Mouse (Mus musculus): ENCODE measurements around the gene Zfp512. TPM values are rescaled to one million over a fixed set of nuclear protein-coding genes. Genes with fewer than 3 reads are reported as not detected.
"Not testable (repeated sequence)": the region's sequence is repeated elsewhere in the genome, so short reads cannot be mapped to it uniquely, and the experiment has no call there.

Gene Zfp512
- polyA plus RNA-seq (2016; fragmentation: Nextera tagmentation; extraction: Ambion mirVana), result 73.0 and 74.4 TPM in 2 replicates

DNA sequence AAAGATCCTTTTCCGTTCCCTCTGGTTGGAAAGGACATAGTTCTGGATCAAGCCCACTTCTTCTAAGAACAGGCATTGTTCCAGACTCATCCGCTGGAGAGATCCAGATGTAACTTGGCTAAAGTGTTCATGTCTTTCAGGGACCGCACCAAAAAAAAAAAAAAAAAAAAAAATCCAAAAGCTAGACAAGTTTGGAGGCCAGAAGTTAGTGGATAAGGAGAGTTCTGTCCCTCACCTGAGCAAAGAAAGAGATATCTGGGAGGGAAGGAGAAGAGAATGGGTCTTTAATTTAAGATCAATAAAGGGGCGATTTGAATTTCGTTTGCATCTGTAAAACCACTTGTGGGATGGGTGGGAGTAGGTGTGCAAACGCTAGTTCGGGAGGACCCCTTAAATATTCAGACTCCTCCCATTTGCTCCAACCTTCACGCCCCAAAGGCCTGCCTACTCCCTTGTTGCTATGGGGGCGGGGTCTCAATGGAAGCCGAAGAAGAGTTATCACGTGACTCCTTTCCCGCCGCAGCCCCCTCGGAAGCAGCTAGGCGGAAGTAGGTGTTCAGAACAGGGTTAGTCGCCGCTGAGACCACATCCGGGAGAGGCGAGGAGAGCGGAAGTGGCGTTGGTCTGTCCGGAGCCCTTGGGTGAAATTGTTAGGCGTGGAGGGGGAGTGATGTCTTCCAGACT is at the start of gene Zfp512:
TSS of gene Zfp512 (plus strand) at position 554 of the 684 bp plus-strand sequence.
- H3K27ac ChIP-seq, result no peak within 1 kb of the TSS
- 7% methylated on average over 23 of the region's 23 CpGs for WGBS

DNA sequence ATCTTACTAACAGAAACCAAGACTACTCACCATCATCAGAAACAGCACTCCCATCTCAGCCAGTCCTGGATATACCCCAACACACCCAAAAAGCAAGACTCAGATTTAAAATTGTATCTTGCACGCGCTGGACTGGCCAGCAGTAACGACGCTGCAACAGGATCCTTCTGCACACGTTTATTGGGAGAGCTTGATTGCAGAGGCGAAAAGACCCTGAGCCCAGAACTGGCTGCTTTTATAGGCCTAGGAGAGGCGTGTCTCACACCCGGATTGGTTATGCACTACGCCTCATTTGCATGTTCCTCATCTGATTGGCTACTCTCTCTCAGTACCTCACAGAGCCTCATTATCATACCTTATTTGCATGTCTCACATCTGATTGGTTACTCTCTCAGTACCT is 17.5 kb upstream of the Zfp512 start:
- not testable (repeated sequence) for H3K4me1 ChIP-seq (replicated peaks); ATAC-seq (ENCODE audit: insufficient number of reproducible peaks, insufficient read depth, low FRiP score, low TSS enrichment, low read depth)
- WGBS, result 88% methylated on average over 9 of the region's 9 CpGs

More for the DNA sequence above, at the start of gene Zfp512:
- Histone ChIP-seq H3K36me3 (no peaks in the 10 kb centered on the region), H3K27me3 (no peaks in the 10 kb centered on the region), H3K4me2 (peak within 1 kb of the TSS; percentile 82), H3K4me3 (replicated peaks) (peak within 1 kb of the TSS; percentile 52), H3K4me1 (replicated peaks) (peaks cover 14% of the 10 kb centered on the region), H3K9ac (replicated peaks) (peak within 1 kb of the TSS; percentile 70), H3K9me3 (no peaks in the 10 kb centered on the region)
- peak; percentile 99 for ATAC-seq (ENCODE audit: insufficient number of reproducible peaks, insufficient read depth, low FRiP score, low TSS enrichment, low read depth)

DNA sequence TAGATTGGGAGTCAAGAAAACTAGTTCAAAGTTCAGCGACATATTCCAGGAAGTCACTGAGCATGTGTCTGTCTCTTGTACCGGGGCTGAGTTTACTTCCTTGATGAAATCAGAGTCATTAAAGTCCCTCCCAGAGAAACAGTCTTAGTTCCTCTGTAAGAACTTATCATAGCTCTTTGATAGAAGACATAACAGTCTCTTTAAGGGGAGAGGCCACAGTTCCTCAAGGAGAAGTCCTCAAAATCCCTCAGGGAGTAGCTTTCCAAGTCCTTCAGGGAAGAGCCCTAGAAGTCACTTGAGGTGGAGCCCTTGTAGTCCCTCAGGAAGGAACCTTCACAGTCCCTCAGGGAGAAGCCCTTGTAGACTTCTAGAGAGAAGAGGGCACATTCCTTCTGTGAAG is 895 bp upstream of the Zfp512 start:
- Histone ChIP-seq H3K9me3 (no peaks in the 10 kb centered on the region), H3K4me2 (no peak overlapping the region), H3K27me3 (no peaks in the 10 kb centered on the region), H3K36me3 (no peaks in the 10 kb centered on the region), H3K4me3 (replicated peaks) (no peak overlapping the region), H3K27ac (no peak overlapping the region), H3K9ac (replicated peaks) (no peak overlapping the region), H3K4me1 (replicated peaks) (peaks cover 14% of the 10 kb centered on the region)
- WGBS, result 87% methylated on average over 2 of the region's 2 CpGs
- ATAC-seq (ENCODE audit: insufficient number of reproducible peaks, insufficient read depth, low FRiP score, low TSS enrichment, low read depth), result no peak

More for the DNA sequence above, 17.5 kb upstream of the Zfp512 start:
- not testable (repeated sequence) for H3K4me3 ChIP-seq (replicated peaks); H3K27ac ChIP-seq; H3K27me3 ChIP-seq; H3K4me2 ChIP-seq; H3K36me3 ChIP-seq; H3K9ac ChIP-seq (replicated peaks); H3K9me3 ChIP-seq

DNA sequence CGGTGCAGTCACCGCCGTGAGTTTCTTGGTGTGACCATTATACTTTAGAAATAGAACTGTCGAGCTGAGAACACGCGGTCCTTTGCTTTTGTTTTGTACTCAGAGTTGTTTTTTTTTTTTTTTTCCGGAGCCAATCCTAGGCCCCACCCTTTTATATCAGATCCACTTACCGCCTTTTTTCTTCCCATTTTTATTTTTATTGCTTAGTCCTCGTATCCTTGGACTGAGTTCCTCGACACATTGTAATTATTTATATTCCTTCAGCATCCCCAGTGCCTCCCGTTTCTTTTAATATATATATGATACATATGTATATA is 289 bp downstream of the Zfp512 start:
- Histone ChIP-seq H3K27ac (no peak overlapping the region), H3K4me2 (peak overlapping the region; percentile 82), H3K36me3 (0 out of 2 replicates have a peak, but pooled peaks cover 2% of the 10 kb centered on the region), H3K27me3 (no peaks in the 10 kb centered on the region), H3K9me3 (no peaks in the 10 kb centered on the region), H3K4me3 (replicated peaks) (peak overlapping the region; percentile 52), H3K4me1 (replicated peaks) (peaks cover 14% of the 10 kb centered on the region), H3K9ac (replicated peaks) (peak overlapping the region; percentile 70)
- no peak for ATAC-seq (ENCODE audit: insufficient number of reproducible peaks, insufficient read depth, low FRiP score, low TSS enrichment, low read depth)
- WGBS, result 0% methylated on average over 11 of the region's 11 CpGs

DNA sequence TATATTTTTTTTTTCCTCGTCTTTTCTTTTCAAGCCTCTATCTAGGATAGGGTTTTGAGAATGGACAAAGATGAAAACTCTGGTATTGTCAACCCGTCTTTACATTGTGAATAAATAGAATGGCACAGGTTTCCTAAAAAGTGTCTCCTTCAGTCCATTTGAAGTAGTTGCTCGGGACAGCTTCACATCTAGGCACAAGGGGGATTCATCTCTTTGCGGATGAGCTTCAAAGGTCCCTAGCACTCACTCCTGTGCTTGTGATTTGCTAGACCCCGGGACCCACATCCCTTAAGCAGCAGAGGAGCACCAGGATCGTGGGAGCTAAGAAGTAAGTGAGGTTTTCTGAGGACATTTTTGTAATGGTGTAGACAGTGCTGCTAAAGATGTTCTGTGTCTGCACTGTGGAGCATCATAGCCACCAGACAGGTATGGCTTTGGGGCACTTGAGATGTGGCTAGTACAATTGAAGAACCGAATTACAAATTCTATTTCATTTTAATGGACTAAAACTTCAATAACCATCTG is 717 bp downstream of the Zfp512 start:
- ATAC-seq (ENCODE audit: insufficient number of reproducible peaks, insufficient read depth, low FRiP score, low TSS enrichment, low read depth), result no peak
- H3K27me3 ChIP-seq, result no peaks in the 10 kb centered on the region
- H3K9me3 ChIP-seq, result no peaks in the 10 kb centered on the region
- H3K9ac ChIP-seq (replicated peaks), result peak overlapping the region; percentile 70
- 0 out of 2 replicates have a peak, but pooled peaks cover 2% of the 10 kb centered on the region for H3K36me3 ChIP-seq
- peaks cover 14% of the 10 kb centered on the region for H3K4me1 ChIP-seq (replicated peaks)
- H3K4me2 ChIP-seq, result peak overlapping the region; percentile 82
- H3K4me3 ChIP-seq (replicated peaks), result peak overlapping the region; percentile 52
- WGBS, result 16% methylated on average over 7 of the region's 7 CpGs
- no peak overlapping the region for H3K27ac ChIP-seq

DNA sequence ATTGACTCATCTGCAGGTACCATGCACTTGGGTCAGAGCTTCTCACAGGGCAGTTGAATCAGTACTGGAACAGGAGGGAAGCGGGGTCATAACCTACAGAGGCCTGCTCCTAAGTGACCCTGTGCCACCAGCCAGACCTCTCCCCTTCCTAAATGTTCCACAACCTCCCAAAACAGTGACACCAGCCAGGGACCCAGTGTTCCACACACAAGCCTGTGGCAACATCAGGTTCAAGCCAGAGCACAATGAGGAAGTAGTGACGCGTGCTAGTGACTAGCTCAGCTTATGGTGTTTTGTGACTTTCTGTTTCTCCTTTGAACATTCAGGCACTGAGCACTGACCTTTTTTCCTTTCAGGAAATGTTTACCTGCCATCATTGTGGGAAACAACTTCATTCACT is 15.6 kb downstream of the Zfp512 start:
- Histone ChIP-seq H3K27me3 (no peaks in the 10 kb centered on the region), H3K4me3 (replicated peaks) (no peak overlapping the region), H3K27ac (no peak overlapping the region), H3K9me3 (no peaks in the 10 kb centered on the region), H3K36me3 (peaks cover 78% of the 10 kb centered on the region), H3K4me1 (replicated peaks) (no peaks in the 10 kb centered on the region), H3K4me2 (no peak overlapping the region), H3K9ac (replicated peaks) (no peak overlapping the region)
- 93% methylated on average over 3 of the region's 3 CpGs for WGBS
- ATAC-seq (ENCODE audit: insufficient number of reproducible peaks, insufficient read depth, low FRiP score, low TSS enrichment, low read depth), result no peak

DNA sequence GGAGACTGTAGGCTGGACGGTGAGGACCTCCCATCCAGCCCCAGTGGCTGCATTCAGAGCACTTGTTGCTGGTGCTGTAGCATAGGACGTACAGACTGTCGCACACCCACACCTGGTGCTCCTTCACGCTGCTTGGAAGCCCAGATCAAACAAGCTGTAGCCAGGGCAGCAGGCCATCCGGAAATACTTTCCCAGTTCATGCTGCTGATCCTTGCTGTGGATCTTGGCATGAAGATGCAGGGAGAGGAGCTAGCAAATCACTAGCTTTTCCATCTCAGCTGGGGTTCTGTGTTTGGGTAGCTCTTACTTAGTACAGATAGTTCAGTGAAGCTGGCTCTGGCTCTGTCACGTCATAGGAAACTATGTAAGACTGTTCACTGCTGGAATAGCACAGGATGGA is 17.5 kb downstream of the Zfp512 start:
- no peak overlapping the region for H3K9ac ChIP-seq (replicated peaks)
- no peaks in the 10 kb centered on the region for H3K27me3 ChIP-seq
- H3K4me1 ChIP-seq (replicated peaks), result no peaks in the 10 kb centered on the region
- no peak overlapping the region for H3K27ac ChIP-seq
- no peaks in the 10 kb centered on the region for H3K9me3 ChIP-seq
- H3K36me3 ChIP-seq, result peaks cover 95% of the 10 kb centered on the region
- no peak for ATAC-seq (ENCODE audit: insufficient number of reproducible peaks, insufficient read depth, low FRiP score, low TSS enrichment, low read depth)
- H3K4me3 ChIP-seq (replicated peaks), result no peak overlapping the region
- H3K4me2 ChIP-seq, result no peak overlapping the region
- WGBS, result 91% methylated on average over 6 of the region's 6 CpGs

DNA sequence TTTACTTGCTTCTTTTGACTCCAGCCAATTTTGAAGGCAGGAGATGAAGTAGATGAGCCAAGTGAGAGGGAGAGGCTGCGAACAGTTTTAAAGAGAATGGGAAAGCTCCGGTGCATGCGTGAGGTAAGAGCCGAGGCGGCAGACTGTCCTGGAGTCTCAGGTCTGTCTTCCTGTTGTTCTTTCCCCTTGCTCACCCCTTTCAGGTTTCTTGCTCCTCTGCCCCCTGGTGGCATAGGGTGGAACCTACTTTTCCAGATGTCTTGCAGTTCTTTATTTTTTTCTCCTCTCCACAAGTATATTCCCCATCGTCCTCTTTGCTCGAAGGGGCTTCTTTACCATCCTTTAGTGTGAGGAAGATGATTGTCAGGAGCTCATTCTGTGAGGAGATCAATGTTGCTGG is 18.1 kb downstream of the Zfp512 start:
- WGBS, result 76% methylated on average over 7 of the region's 7 CpGs
- no peaks in the 10 kb centered on the region for H3K4me1 ChIP-seq (replicated peaks)
- no peak overlapping the region for H3K4me3 ChIP-seq (replicated peaks)
- no peak overlapping the region for H3K9ac ChIP-seq (replicated peaks)
- no peaks in the 10 kb centered on the region for H3K27me3 ChIP-seq
- H3K36me3 ChIP-seq, result peaks cover 96% of the 10 kb centered on the region
- no peak for ATAC-seq (ENCODE audit: insufficient number of reproducible peaks, insufficient read depth, low FRiP score, low TSS enrichment, low read depth)
- no peak overlapping the region for H3K4me2 ChIP-seq
- no peak overlapping the region for H3K27ac ChIP-seq
- no peaks in the 10 kb centered on the region for H3K9me3 ChIP-seq

DNA sequence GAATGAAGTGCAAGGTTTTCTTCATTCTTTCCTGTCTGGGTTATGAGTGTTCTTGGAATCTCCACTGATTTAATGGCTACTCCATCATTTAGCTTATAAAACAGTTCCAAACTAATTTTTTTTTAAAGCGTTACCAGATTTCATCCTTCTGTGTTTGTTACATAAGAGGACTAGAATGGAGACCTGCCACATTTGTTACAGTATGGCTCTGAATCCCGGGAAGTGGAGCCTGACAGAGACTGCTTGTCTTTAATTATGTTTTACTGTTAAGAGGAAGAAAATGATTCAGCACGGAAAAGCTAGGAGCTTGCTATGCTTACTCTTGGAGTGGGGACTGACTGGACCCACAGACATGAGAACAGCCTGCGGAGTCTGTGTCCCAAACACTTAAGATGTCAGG is 28.3 kb downstream of the Zfp512 start:
- Histone ChIP-seq H3K9ac (replicated peaks) (no peak overlapping the region), H3K27ac (no peak overlapping the region), H3K36me3 (peaks cover 81% of the 10 kb centered on the region), H3K4me3 (replicated peaks) (no peak overlapping the region), H3K4me1 (replicated peaks) (no peaks in the 10 kb centered on the region), H3K27me3 (no peaks in the 10 kb centered on the region), H3K9me3 (no peaks in the 10 kb centered on the region), H3K4me2 (no peak overlapping the region)
- no peak for ATAC-seq (ENCODE audit: insufficient number of reproducible peaks, insufficient read depth, low FRiP score, low TSS enrichment, low read depth)
- WGBS, result 94% methylated on average over 4 of the region's 4 CpGs

DNA sequence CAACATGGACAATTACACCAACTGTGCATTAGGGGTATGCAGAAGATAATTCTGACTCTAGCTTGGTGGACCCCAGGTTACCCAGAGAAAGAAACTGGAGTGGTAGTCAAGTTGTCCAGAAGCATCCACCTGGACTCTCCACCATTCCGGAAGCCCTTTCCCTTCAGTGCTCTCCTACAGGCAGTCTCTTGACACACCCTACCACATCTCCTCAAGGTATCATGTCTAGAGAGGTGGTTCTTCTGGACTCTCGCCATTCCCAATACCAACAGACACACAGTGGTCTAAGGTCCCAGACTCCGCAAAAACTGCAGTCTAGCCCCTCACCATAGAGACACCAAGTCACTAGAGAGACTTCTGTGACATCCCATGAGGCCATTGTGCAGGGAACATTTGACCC is 33.2 kb downstream of the Zfp512 start, which contains the start of gene 4930548H24Rik:
TSS of gene 4930548H24Rik (plus strand) at position 301 of the 400 bp plus-strand sequence.
- H3K9ac ChIP-seq (replicated peaks), result no peak within 1 kb of the TSS
- H3K27me3 ChIP-seq, result no peaks in the 10 kb centered on the region
- no peak within 1 kb of the TSS for H3K27ac ChIP-seq
- H3K4me2 ChIP-seq, result no peak within 1 kb of the TSS
- peaks cover 33% of the 10 kb centered on the region for H3K36me3 ChIP-seq
- H3K4me1 ChIP-seq (replicated peaks), result no peaks in the 10 kb centered on the region
- no peak within 1 kb of the TSS for H3K4me3 ChIP-seq (replicated peaks)
- ATAC-seq (ENCODE audit: insufficient number of reproducible peaks, insufficient read depth, low FRiP score, low TSS enrichment, low read depth), result no peak
- H3K9me3 ChIP-seq, result no peaks in the 10 kb centered on the region
- WGBS, result 95% methylated on average over 3 of the region's 3 CpGs

DNA sequence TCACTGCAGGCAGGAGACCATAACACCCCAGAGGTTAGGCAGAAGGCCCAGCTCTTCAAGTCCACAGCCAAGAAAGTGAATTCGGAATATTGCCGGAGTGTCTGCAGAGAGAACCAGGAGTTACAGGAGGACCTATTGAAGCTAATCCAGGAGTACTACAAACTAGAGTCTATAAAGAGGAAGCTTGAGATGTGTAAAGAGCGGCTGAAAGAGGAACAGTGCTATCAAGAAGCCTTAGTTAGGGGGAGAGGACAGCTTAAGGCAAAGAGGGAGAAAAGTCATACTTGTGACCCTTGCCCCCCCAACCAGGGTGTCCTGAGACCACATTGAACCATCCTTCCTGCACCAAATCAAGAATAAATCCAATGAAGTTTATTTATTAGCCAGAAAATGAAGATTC is 35.7 kb downstream of the Zfp512 start:
- Histone ChIP-seq H3K4me2 (no peak overlapping the region), H3K9me3 (no peaks in the 10 kb centered on the region), H3K36me3 (peaks cover 9% of the 10 kb centered on the region), H3K4me3 (replicated peaks) (no peak overlapping the region), H3K27me3 (no peaks in the 10 kb centered on the region), H3K9ac (replicated peaks) (no peak overlapping the region), H3K27ac (no peak overlapping the region), H3K4me1 (replicated peaks) (no peaks in the 10 kb centered on the region)
- WGBS, result 92% methylated on average over 3 of the region's 3 CpGs
- no peak for ATAC-seq (ENCODE audit: insufficient number of reproducible peaks, insufficient read depth, low FRiP score, low TSS enrichment, low read depth)
